Mouse (Mus musculus) spleen, adult 2 months (tissue): Measurements from ENCODE around the gene Mark3. TPM values are rescaled to one million over a fixed set of nuclear protein-coding genes. Genes with fewer than 3 reads are reported as not detected.
A peak's percentile ranks its signal among the peaks of the same experiment; 100 is the strongest.

Source experiments
- DNase-seq, 2 experiments: peaks; one replicate each; pipeline versions ENCODE4 v3.0.0 to v3.0.0-alpha.2; 2012 to 2021; ENCODE audit warnings: low spot score in 2 of 2, low read depth in 1 of 2
- H3K27ac ChIP-seq: fragments of 200-500 bp; 2 replicates; pipeline ENCODE4 v1.5.1; 2012; ENCODE audit warnings: low read length, inconsistent platforms; ENCODE audit not compliant: insufficient read depth
- H3K27me3 ChIP-seq: fragments of 200-500 bp; 2 replicates; pipeline ENCODE4 v1.6.1; 2012; ENCODE audit warnings: mild to moderate bottlenecking, moderate library complexity, low read length, inconsistent platforms; ENCODE audit not compliant: control insufficient read depth, insufficient read depth
- H3K36me3 ChIP-seq: fragments of 200-500 bp; 2 replicates; pipeline ENCODE4 v1.6.1; 2012; ENCODE audit warnings: mild to moderate bottlenecking, low read length, inconsistent platforms; ENCODE audit not compliant: control insufficient read depth, insufficient read depth
- H3K4me1 ChIP-seq: fragments of 200-500 bp; 2 replicates; pipeline ENCODE4 v1.6.1; 2011; ENCODE audit warnings: inconsistent platforms; ENCODE audit not compliant: control insufficient read depth, insufficient read depth, insufficient read length
- H3K4me3 ChIP-seq: fragments of 200-500 bp; 2 replicates; pipeline ENCODE4 v1.5.1; 2011; ENCODE audit warnings: mild to moderate bottlenecking, inconsistent platforms; ENCODE audit not compliant: insufficient read depth, insufficient read length; ENCODE audit errors: extremely low read depth
- CTCF ChIP-seq: fragments of 200-500 bp; IDR thresholded peaks from 2 replicates; pipeline ENCODE4 v1.5.1; 2011; ENCODE audit warnings: mild to moderate bottlenecking, inconsistent platforms; ENCODE audit not compliant: insufficient read depth, insufficient read length, insufficient replicate concordance; ENCODE audit errors: extremely low read depth
- POLR2A ChIP-seq: fragments of 200-500 bp; IDR thresholded peaks from 2 replicates; pipeline ENCODE4 v1.6.1; 2011; ENCODE audit warnings: low read depth, low read length, inconsistent platforms
- WGBS: fragments of 180-500 bp; shearing (Covaris S2); methylation state at CpG from one replicate; pipeline ENCODE4 v1.1.7; 2018; 5-methylcytosine and 5-hydroxymethylcytosine counted together
- polyA plus RNA-seq: library from polyadenylated mRNA; depleted of rRNA; stranded (reverse); fragments of >200 nt; gene quantifications from 2 replicates; pipeline ENCODE4 v1.2.3, GENCODE M21; 2012

Gene Mark3
- polyA plus RNA-seq, 1 experiment = 19.8 TPM

DNA sequence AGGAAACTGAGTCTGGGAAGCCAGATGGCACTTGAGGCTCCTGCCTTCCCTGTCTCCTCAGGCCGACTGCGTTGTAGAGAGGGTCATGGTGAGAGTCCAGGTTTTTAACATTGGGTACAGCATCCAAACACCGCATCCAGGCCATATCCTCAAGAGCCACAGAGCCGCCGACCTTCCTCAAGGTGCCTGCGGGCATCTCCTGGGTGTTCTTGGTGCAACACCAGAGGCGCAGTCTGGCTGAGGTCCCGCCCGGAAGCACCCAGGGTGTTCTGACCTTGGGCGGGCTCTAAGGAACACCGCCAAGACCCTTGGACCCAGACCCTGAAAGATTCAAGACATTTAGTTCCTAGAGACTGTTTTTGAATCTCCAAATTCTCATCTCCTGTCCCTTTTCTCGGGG, 98.3 kb downstream of the Mark3 start:
- no peak for TF ChIP-seq POLR2A
- no peak for TF ChIP-seq CTCF
- Histone ChIP-seq H3K36me3 (no peaks in the 10 kb centered on the region), H3K27me3 (peaks cover 9% of the 10 kb centered on the region), H3K4me3 (peak overlapping the region; percentile 49; the same call in 1 of the 2 replicates), H3K27ac (no peak overlapping the region), H3K4me1 (peaks cover 15% of the 10 kb centered on the region)
- whole genome bisulfite sequencing = 13% methylated on average over 12 of the region's 12 CpGs
- DNase-seq = no peak

DNA sequence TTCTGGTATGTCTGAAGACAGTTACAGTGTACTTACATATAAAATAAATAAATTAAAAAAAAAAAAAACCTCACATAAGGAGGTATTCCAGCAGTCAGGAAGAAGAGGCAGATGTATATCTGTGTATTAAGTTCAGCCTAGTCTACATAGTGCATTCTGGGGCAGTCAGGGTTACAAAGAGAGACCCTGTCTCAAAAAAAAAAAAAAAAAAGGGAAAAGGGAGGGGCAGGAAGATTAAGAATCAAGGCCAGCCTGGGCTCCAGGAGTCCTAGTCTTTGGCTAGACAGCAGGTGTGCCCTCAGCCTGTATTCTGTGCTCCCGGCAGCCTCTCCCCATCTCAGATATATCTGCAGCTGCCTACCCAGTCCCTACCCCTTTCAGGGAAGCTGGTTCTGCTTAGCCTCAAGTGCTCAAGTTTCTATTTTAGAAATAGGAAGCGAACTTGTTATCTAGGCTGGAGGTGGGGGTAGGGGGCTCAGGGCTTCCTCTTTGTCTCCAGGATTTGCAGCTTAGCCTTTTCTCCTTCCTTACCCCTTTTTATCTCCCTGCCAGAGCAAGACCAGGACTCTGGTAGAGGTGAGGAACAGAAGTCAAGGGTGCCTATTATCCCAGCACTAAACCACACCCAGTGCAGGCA, 100.6 kb downstream of the Mark3 start:
- Histone ChIP-seq H3K4me1 (peaks cover 22% of the 10 kb centered on the region), H3K27me3 (peaks cover 9% of the 10 kb centered on the region), H3K4me3 (no peak overlapping the region), H3K36me3 (no peaks in the 10 kb centered on the region), H3K27ac (no peak overlapping the region)
- TF ChIP-seq CTCF (no peak), POLR2A (no peak)
- DNase-seq = no peak
- 12% methylated on average over 2 of the region's 2 CpGs for WGBS

DNA sequence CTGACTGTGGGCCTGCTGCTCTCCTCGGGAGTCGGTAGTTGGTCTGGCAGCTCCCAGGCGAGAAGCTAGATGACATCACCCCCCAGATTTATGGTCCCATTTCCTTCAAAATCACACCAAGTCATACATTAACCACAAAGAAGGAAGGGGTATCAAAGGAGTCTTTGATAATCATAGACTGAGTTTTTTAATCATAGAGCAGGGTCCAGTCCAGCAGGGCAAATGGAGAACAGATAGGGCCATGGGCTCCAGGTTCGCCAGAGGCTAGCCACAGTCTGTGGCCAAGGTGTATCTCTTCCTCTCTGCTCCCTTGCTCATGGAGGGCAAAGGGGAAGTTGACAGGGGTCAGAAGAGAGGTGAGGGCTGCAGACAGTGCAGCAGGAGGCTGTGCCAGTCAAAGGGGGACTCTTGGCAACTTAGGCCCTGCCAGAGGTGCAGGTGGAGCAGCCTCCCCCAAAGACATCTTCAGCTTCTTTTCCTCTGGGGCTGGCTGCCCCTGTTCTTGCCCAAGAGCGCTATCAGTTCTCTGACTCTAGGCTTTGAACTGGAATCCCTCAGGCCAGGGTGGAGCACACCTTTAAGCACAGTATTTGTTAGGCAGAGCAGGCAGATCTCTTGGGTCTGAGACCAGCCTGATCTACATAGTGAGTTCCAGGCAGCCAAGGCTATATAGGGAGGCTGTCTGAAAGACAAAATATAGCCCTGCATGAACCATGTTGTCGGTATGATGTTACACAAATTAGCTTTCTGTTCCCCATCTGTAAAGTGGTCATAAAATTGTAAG, 101.7 kb downstream of the Mark3 start:
- 0 out of 2 replicates have a peak overlapping the region, but pooled peaks have one; percentile 3 for H3K27ac ChIP-seq
- 54% methylated on average over 6 of the region's 6 CpGs for WGBS
- no peak for DNase-seq
- peaks cover 20% of the 10 kb centered on the region for H3K4me1 ChIP-seq
- H3K27me3 ChIP-seq = peaks cover 8% of the 10 kb centered on the region
- no peak overlapping the region for H3K4me3 ChIP-seq
- no peak for TF ChIP-seq POLR2A
- TF ChIP-seq CTCF = no peak
- no peaks in the 10 kb centered on the region for H3K36me3 ChIP-seq

DNA sequence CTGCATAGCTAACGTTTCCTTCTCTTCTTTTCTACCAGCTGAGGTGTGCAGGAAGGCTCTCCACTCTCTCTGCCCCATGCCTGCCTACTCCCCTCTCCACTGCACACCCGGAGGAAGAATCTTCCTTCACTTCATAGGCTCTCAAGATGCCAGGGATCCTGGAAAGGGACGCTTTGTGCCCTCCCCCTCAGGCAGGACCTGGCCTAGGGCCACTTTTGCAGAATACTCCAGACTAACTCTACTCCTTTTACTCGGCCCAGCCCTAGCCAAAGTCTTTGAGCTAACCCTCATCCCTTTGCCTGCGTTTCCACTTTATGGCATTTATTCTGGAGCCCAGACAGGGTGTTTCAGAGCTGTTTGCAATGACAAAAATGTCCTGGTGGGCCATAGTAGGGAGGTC, 103.1 kb downstream of the Mark3 start:
- H3K36me3 ChIP-seq = peaks cover 4% of the 10 kb centered on the region; the same call in 1 of the 2 replicates
- WGBS = 31% methylated on average over 5 of the region's 5 CpGs
- H3K4me3 ChIP-seq = peak overlapping the region; percentile 89
- H3K4me1 ChIP-seq = peaks cover 14% of the 10 kb centered on the region; the same call in 1 of the 2 replicates
- DNase-seq = no peak
- H3K27ac ChIP-seq = peak overlapping the region; percentile 72
- TF ChIP-seq POLR2A (no peak), CTCF (no peak)
- peaks cover 3% of the 10 kb centered on the region; the same call in 1 of the 2 replicates for H3K27me3 ChIP-seq

DNA sequence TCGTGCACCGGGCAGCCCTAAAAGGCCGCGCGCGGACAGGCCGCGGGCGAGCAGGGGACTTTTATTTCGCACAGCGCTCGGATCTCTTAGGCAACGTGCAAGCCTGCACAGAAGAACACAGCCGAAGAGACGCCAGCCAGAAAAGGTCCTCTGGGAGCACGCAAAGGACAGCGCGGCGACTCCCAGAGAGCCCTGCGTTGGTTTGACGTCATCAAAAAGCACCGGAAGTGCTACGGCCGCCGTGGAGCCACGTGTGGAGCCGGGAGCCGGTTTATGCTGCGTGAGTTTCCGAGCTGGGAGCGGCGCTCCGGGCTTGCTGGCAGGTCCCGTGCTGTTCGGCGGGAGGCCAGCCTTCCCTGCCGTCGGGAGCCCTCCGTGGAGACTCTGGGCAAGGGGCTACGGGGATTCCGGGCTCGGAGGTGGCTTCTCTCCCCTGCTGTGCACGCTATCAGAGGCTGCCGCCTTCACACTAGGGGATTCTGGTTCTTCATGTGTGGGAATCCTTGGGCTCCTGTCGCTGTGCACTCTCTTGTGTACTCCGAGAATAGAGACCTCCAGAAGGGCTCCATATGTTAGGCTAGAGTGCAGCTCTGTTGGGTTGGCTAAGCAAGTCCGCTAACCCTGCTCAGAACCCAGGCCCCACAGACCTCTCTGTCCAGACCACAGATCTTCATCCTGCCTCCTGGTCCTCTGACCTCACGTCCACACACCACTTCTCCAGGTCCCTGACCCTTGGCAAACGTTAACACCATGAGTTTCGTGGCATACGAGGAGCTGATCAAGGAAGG, 103.8 kb downstream of the Mark3 start, which contains the start of gene Trmt61a:
Gene Trmt61a, plus strand, starts transcription at position 224 of the 788 bp plus-strand sequence.
- peak; percentile 55 for TF ChIP-seq POLR2A
- TF ChIP-seq CTCF = no peak
- Histone ChIP-seq H3K27me3 (no peaks in the 10 kb centered on the region), H3K4me1 (peaks cover 11% of the 10 kb centered on the region; the same call in 1 of the 2 replicates), H3K27ac (peak within 1 kb of the TSS; percentile 72), H3K4me3 (peak within 1 kb of the TSS; percentile 89), H3K36me3 (peaks cover 9% of the 10 kb centered on the region; the same call in 1 of the 2 replicates)
- under 1% methylated on average over 51 of the region's 51 CpGs for WGBS
- peak; percentile 78 to 82 for DNase-seq

DNA sequence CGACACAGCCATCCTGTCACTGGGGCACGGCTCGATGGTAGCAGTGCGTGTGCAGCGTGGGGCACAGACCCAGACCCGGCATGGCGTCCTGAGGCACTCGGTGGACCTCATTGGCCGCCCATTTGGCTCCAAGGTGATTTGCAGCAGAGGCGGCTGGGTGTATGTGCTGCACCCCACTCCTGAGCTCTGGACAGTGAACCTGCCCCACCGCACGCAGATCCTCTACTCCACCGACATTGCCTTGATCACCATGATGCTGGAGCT, 104.3 kb downstream of the Mark3 start:
- WGBS = 8% methylated on average over 13 of the region's 13 CpGs
- Histone ChIP-seq H3K27ac (no peak overlapping the region), H3K36me3 (peaks cover 9% of the 10 kb centered on the region; the same call in 1 of the 2 replicates), H3K4me1 (peaks cover 11% of the 10 kb centered on the region; the same call in 1 of the 2 replicates), H3K27me3 (no peaks in the 10 kb centered on the region), H3K4me3 (peak overlapping the region; percentile 89)
- TF ChIP-seq POLR2A = no peak
- no peak for TF ChIP-seq CTCF
- no peak for DNase-seq
